Mouse (Mus musculus) monocyte, adult 2 months (primary cell): ENCODE data around the gene Cyp2d26.
"Not testable (repeated sequence)": the region's sequence is repeated elsewhere in the genome, so short reads cannot be mapped to it uniquely, and the experiment has no call there.

Source experiments
- DNase-seq, 2 experiments: peaks; one replicate each; pipeline ENCODE4 v3.0.0; 2022; ENCODE audit warnings: low spot score in 2 of 2, low read depth in 1 of 2

The Cyp2d26 gene

GRCm38 (mm10) chr15:82794277-82794676 lies at the start of gene Cyp2d26:
TSS of gene Cyp2d26 (minus strand) at chr15:82794294.
- no peak for DNase-seq

GRCm38 (mm10) chr15:82839146-82839545 lies 45.1 kb upstream of the Cyp2d26 start:
- DNase-seq, result no peak

- no peak for DNase-seq
Observed at GRCm38 (mm10) chr15:82829917-82830316, 35.8 kb upstream of the Cyp2d26 start.

GRCm38 (mm10) chr15:82825866-82826265 lies 31.8 kb upstream of the Cyp2d26 start:
- DNase-seq, result no peak

GRCm38 (mm10) chr15:82822347-82822746 lies 28.3 kb upstream of the Cyp2d26 start:
- DNase-seq, result no peak

GRCm38 (mm10) chr15:82821657-82822056 lies 27.6 kb upstream of the Cyp2d26 start:
- no peak for DNase-seq

GRCm38 (mm10) chr15:82815296-82815695 lies 21.2 kb upstream of the Cyp2d26 start:
- DNase-seq, result no peak

GRCm38 (mm10) chr15:82814806-82815205 lies 20.7 kb upstream of the Cyp2d26 start:
- no peak for DNase-seq

- DNase-seq, result no peak
Observed at GRCm38 (mm10) chr15:82814321-82814720, 20.2 kb upstream of the Cyp2d26 start.

- DNase-seq, result no peak
Observed at GRCm38 (mm10) chr15:82810556-82810955, 16.5 kb upstream of the Cyp2d26 start.

- no peak for DNase-seq
Observed at GRCm38 (mm10) chr15:82809511-82809910, 15.4 kb upstream of the Cyp2d26 start.

GRCm38 (mm10) chr15:82806969-82807763 lies 13.1 kb upstream of the Cyp2d26 start:
- no peak for DNase-seq

- DNase-seq, result peak; percentile 21 to 66
Observed at GRCm38 (mm10) chr15:82804708-82805639, 10.9 kb upstream of the Cyp2d26 start.

GRCm38 (mm10) chr15:82795936-82796440 lies 1.9 kb upstream of the Cyp2d26 start:
- DNase-seq, result no peak

GRCm38 (mm10) chr15:82793868-82794267 lies 226 bp downstream of the Cyp2d26 start:
- no peak for DNase-seq

GRCm38 (mm10) chr15:82793454-82793853 lies 640 bp downstream of the Cyp2d26 start:
- DNase-seq, result no peak

GRCm38 (mm10) chr15:82792566-82792965 lies 1.5 kb downstream of the Cyp2d26 start:
- DNase-seq, result no peak

GRCm38 (mm10) chr15:82784581-82784980 lies 9.5 kb downstream of the Cyp2d26 start:
- DNase-seq, result no peak

GRCm38 (mm10) chr15:82783800-82784199 lies 10.3 kb downstream of the Cyp2d26 start:
- no peak for DNase-seq

GRCm38 (mm10) chr15:82777856-82778255 lies 16.2 kb downstream of the Cyp2d26 start:
- DNase-seq, result not testable (repeated sequence)

GRCm38 (mm10) chr15:82765943-82766342 lies 28.2 kb downstream of the Cyp2d26 start:
- no peak for DNase-seq

GRCm38 (mm10) chr15:82764881-82765280 lies 29.2 kb downstream of the Cyp2d26 start:
- DNase-seq, result no peak
